Comparison of ENCODE assay signal across 1 mouse cellular context in the genomic region with DNA sequence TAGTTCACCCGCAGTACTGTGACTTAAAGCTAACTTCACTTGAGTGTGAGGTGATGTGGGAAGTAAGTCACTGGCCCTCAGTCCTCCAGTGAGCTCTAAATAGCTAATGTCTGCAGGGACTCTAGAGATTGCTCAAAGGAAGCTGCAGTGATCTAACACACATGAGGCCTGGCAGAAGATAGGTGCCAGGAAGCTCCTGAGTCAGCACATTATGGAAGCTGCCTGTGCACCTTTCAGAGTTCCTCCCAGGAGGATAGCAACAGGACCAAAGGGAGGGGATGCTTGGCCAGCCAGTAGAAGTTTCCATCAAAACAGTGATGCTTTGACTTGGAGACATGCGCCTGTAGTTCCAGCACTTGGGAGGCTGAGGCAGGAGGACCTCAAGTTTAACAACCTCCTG.
TF ChIP-seq lines count a peak whose summit lies in the region.

No protein-coding gene starts in this region.

TF ChIP-seq in CH12.LX, 34 proteins besides CTCF, POLR2A, EP300 and RAD21 (continued from another document):
- no peak for TF ChIP-seq PAX5 (IDR thresholded peaks at IDR 0.05; ENCODE audit: low read length)
- TF ChIP-seq E2F4 (IDR thresholded peaks at IDR 0.05; ENCODE audit: insufficient replicate concordance, low read depth, low read length), result no peak
- no peak for TF ChIP-seq ZNF384 (IDR thresholded peaks at IDR 0.05; ENCODE audit: low read depth, low read length)
- TF ChIP-seq MEF2A (IDR thresholded peaks at IDR 0.05; ENCODE audit: borderline replicate concordance, low read depth, low read length), result no peak
- no peak for TF ChIP-seq MAX (IDR thresholded peaks at IDR 0.05; ENCODE audit: low read length)
- TF ChIP-seq USF1 (IDR thresholded peaks at IDR 0.05; ENCODE audit: low read depth, low read length), result no peak
- no peak for TF ChIP-seq IRF4 (IDR thresholded peaks at IDR 0.05; ENCODE audit: low read depth, low read length)
- no peak for TF ChIP-seq TBP (conservative IDR thresholded peaks at IDR 0.05; ENCODE audit: low read depth, low read length)
- TF ChIP-seq RCOR1 (conservative IDR thresholded peaks at IDR 0.05; ENCODE audit: low read depth, low read length), result no peak
- no peak for TF ChIP-seq NELFE (IDR thresholded peaks at IDR 0.05; ENCODE audit: low read depth, low read length)
TF ChIP-seq in CH12.LX: peak in this region for 2.
